Mouse (Mus musculus) cerebellum, adult 2 months (tissue): ENCODE data around the gene Jph4.

ENCODE experiments used
- CTCF ChIP-seq: fragments of 200-500 bp; IDR thresholded peaks from 2 replicates; pipeline ENCODE4 v1.5.1; 2011; ENCODE audit warnings: low read depth, mild to moderate bottlenecking, control low read depth, low read length, moderate library complexity, borderline replicate concordance; ENCODE audit not compliant: insufficient read depth
- POLR2A ChIP-seq: fragments of 200-500 bp; IDR thresholded peaks from 2 replicates; pipeline ENCODE4 v1.6.1; 2011; ENCODE audit warnings: low read length, control low read depth, borderline replicate concordance; ENCODE audit not compliant: insufficient read depth

DNA sequence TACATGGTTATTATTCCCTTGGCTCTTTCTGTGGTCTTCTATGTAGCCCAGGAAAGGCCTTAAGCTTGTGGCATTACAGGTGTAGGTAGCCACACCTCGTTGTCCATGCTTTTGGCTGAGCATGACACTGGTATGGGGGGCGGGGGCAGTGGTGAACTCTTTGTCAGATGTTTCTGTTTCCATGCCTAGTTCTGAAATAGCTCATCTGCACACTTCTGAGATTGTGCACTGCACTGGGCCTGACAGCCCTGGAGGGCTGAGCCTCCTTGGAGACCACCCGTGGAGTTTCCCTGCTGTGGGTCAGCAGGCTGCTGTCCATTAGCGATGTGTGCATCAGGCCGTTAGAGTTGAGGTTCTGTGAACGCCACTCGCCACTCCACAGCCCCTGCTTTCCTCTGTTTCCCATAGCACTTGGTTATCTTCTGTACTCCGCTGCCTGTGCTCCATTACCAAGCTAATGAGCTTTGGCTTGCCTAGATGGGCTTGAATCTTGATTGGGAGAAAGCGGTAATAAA, 20.1 kb downstream of the Jph4 start:
- no peak for TF ChIP-seq CTCF
- TF ChIP-seq POLR2A: no peak
